Mouse (Mus musculus) large intestine, adult 2 months (tissue): Measurements from ENCODE around the gene Shisal2a. TPM values are rescaled to one million over a fixed set of nuclear protein-coding genes. Genes with fewer than 3 reads are reported as not detected.

Experiments used
- DNase-seq: peaks from one replicate; pipeline ENCODE4 v3.0.0-alpha.2; 2012; ENCODE audit warnings: low read depth, low spot score
- WGBS: fragments of 180-500 bp; shearing (Covaris S2); methylation state at CpG from one replicate; pipeline ENCODE4 v1.1.7; 2018; 5-methylcytosine and 5-hydroxymethylcytosine counted together
- polyA plus RNA-seq: library from polyadenylated mRNA; depleted of rRNA; stranded (reverse); fragments of >200 nt; gene quantifications from 2 replicates; pipeline ENCODE4 v1.2.3, GENCODE M21; 2012; rRNA removed

Gene Shisal2a
- polyA plus RNA-seq = not detected in 2 replicates

DNA sequence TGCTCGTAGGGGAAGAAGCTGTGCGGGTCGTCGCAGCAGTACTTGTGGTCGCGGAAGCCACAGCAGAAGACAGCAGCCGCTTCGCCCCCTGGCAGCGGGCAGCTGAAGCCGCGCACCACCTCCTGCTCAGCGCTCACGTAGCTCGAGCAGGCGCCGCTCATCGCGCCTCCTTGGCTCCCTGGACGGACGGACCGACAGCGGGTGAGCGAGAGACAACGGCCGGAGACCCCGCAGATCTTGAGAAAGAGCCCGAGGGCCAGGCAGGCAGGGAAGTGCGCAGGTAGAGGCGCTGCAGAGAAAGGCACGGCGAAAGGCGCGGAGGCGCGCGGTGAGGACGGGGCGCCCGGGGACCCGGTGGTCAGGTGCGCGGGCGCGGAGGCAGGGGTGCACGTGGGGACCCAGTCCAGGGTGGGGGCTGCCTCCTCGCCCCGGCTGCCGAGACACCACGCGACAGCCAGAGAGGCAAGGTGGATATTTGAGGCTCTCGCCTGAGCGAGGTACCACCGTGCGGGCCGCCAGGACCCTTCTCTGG is at the start of gene Shisal2a:
Shisal2a (minus strand) TSS at position 167 of the 532 bp plus-strand sequence.
- WGBS = 5% methylated on average over 54 of the region's 55 CpGs
- DNase-seq = no peak

DNA sequence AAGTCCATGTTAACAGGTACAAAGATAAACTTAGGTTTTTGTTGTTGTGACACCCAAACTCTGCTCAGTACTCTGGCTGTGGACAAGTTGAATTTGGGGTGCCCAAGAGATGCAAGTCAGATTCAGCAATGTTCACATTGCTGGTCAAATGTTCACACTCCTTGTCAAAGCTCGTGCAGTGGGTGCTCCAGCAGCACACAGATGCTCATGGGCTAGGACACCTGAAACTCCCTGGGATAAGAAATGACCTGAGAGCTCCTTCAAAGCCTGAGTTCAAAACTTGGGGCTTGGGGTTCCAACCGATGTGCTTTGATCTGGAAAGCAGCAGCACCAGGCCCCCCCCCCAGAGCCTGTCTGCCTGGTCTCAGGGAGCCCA is 48.4 kb upstream of the Shisal2a start:
- no peak for DNase-seq
- 80% methylated on average over 2 of the region's 2 CpGs for WGBS

DNA sequence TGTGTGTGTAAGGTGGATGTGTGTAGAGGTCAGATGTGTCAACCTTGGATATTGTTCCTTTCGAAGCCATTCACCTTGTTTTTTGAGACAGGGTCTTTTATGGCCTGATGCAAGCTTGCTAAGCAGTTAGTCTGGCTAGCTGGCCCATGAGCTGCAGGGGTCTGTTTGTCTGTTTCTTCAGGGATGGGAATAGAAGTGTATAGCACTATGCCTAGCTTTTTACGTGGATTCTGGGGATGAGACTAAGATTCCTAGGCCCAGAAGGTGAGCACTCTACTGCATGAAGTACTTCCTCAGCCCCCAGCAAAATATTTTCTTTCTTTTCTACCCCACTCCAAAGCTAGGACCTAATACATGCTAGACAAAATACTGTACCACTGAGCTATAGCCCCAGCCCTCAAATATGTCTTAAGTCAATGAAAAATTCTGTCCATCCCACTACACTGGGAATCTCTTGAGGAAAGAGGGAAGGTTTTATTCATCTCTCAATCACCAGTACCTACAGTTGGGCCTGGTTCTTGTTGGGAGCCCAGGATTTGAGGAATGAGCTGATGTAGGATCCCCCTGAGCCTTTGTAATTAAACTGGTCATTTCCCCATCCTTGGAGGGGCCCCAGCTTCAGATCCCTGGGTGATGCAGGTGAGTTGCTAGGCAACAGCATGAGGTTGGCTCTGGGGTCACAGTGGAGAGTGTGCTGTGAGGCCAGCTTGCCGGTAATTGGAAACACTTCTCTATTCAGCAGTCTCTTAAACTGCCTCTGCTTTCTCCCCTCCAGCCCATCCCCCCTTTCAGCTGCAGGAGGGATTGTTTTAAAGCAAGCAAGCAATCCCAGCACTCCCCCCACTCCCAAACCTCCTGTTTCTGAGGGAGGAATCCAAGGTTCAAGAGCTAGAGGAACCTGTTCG is 47.8 kb upstream of the Shisal2a start:
- 87% methylated on average over 4 of the region's 4 CpGs for WGBS
- no peak for DNase-seq

DNA sequence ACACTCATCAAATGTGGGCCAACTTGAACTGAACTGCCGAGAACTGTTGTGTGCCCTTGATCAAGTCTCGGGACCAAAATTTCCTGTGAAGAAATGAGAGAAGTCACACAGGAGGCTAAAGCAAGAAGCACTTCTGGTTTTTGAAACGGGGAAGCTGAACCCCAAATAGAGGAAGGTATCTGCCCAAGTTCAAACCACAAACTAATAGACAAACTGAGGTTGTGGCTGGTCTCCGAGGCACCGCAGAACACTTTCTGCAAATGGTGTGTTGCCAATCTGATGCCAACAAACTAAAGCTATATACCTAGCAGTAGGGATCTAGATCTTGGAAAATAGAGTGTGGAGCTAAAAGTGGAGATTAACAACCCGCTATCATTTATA is 45.2 kb upstream of the Shisal2a start:
- WGBS = 57% methylated on average over 6 of the region's 6 CpGs
- no peak for DNase-seq

DNA sequence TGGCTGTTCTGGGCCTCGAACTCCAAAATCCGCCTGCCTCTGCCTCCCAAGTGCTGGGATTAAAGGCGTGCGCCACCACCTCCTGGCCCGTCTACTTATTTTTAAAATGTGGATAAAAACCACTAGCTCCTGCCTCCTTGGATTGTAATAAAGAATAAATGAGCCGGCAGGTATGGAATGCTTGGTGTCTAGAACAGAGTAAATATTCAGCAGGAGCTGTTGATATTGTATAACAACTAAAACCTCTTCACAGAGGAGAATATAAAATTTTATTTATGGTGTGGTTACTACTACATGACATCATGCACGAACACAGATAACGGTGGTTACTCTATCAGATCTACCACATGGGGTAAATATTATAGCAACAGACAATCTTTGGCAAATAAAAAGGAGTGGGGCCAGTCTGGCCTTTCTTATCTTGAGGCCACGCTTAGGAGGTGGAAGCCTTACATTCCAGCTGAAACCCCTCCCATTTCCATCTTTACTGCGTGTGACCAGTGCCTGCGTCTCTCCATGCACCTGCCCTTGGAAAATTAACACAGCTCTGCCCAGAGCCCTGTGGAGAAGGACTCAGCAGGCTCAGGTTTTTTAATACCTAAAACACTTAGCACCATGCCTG is 44.7 kb upstream of the Shisal2a start:
- WGBS = 28% methylated on average over 11 of the region's 11 CpGs
- no peak for DNase-seq

DNA sequence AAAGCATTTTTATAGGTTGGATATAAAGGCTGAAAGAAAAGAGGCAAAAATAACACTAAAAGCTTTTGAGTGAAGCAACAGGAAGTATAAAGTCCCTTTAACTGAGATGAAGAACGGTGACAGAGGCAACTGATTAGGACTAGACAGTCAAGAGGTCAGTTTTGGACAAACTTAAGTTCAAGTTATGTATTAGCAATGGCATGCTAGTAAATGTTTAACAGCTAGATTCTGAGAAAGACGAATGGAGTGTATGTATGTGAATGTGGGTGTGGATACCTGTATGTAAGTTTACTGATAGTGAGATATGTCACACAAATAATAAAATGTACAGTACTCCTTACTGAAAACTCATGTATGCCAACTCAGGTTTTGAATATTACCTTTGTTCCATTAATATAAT is 41.4 kb upstream of the Shisal2a start:
- no peak for DNase-seq
- 19% methylated on average over 2 of the region's 2 CpGs for WGBS

DNA sequence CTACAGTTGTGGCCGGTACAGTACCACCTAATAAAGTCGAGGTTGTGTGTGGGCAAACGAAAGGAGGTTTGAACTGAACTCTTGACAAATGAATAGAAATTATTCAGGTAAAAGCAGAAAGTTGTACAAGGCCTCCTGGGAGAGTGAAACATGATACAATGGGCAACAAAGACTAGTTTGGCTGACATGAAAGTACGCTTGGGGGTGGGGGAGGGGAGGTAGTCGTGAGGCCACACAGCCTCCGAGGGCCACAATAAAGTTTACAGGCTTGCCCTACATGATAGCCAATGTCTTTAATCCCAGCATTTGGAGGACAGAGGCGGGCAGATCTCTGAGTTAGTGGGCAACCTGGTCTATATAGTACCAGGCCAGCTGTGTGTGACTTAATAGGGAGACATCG is 24.5 kb upstream of the Shisal2a start:
- WGBS = 77% methylated on average over 8 of the region's 8 CpGs
- DNase-seq = no peak

DNA sequence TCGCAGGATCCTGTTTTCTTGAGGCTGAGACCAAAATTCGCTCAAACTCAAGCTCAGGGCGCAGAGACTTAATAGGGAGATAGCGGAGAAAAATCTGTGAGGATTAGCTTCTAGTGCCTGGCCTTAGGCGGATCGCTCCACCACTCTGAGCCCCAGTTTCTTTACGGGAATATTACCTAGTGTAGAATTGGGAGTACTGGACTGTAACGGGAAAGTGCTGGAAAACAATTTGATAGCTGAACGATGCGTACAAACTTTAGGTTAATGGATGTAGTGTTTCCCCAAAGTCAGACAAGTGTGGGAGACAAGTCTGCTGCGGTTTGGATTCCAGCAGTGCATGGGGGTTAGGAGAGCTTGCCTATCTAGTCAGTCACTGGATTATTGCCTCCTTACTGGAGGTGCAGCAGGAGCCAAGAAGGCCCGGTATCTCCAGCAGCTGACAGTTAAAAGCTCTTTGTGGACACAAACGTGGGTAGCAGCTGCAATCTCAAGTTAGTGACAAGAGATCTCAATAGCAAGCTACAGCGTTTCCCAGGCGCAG is 23.8 kb upstream of the Shisal2a start, which contains the start of gene Gpx7:
Gpx7 (minus strand) TSS at position 101 of the 541 bp plus-strand sequence.
- 49% methylated on average over 15 of the region's 15 CpGs for WGBS
- DNase-seq = no peak

DNA sequence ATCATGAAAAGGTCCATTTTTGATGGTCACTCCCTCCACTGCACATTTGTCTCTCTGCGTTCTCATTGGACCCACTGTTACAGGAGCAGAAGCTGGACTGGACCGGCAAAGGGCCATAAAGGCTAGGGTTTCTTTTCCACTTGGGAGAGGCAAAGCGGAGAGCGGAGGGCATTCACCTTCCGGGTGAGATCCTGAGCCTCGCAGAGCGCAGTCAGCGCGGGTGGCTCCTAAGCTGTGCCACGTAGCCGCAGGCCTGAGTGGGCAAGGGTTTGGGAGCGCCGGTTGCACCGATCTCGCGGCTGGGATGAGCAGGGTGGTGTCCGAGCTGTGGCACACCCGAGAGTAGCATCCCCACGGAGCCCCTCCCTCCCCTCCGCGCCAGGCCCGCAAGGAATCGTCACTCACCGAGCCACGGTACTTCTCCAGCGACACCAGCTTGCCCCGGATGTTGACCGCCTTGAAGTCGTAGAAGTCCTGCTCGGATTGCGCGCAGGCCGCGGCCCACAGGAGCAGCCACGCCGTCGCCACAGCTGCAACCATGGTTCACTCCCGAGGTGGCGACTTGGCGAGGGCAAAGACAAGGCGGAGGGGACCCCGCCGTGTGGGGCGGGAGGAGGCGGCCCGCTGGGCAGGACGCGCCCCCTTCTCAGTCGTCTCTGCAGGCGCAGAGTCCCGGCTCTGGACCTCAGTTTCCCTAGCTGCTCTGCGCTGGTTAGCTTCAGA is 23.1 kb upstream of the Shisal2a start:
- 5% methylated on average over 52 of the region's 52 CpGs for WGBS
- DNase-seq = no peak

DNA sequence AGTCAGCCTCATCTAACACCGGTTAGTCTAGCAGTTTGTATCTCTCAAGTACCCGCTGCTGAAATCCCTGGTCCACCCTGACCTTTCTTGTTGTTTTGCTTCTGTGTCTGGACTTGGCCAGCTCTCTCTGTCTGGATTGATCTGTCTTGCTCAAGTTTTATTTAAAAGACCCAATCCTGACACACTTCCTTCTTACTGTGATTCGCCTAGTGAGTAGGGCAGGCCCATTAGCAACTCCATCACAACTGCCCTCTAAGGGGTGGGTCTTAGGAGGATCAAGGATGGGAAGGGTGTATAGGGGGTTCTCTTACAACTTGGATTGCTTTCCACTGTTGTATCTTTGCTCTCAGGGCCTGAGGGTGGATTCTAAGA is 22.6 kb upstream of the Shisal2a start:
- DNase-seq = no peak
- WGBS = 37% methylated on average over 3 of the region's 3 CpGs

DNA sequence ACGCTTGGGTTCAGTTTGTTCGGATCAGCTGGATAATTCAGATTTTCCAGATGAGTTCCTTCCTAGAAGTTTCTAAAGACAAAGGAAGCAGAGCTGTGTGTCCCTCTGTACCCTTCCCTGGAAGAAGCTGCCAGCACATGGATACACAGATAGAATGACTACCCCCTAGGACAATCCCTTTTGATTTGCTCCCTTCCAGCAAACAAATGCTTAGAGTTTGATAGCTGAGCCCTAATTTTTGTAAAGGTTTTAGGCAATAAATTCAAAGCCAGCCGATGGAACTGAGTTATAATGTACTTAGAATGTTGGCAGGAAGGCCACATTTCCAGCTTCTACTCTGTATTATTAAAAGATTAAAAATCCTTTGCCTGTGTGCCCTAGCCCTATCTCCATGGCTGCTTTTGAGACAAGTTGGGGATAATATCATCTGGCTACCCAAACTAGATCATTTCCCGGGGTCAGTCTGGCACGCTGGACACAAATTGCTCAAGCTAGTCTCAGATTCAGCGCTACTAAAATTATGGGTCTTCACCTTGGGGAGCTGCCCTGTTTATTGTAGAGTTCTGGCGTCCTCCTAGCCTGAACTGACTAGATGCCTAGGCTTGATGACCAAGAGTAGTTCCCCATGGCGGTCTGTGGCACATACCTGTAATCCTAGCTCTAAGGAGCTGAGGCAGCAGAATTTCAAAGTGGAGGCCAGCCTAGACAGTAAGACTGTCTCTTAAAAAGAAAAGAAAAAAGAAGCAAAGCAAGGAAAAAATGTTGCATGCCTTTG is 20.9 kb upstream of the Shisal2a start:
- no peak for DNase-seq
- 89% methylated on average over 8 of the region's 8 CpGs for WGBS

DNA sequence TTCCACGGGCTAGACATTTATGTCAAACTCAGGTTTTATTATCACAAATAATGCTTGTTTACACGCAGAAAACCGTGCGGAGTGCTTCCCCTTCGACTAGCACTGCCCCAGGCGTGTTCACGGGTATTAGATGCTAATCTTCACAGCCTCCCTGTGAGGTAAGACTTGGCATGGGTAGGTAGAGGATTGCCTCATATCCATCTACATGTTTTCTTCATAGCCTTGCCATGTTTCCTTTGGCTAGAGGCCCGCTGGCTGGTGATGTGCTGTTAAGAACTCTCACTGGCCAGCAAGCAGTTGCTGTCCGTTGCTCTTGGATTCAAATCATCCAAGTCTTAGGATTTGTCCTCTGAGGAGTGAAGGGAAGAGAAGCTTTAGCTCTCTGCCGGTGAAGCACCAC is 17.2 kb upstream of the Shisal2a start:
- no peak for DNase-seq

DNA sequence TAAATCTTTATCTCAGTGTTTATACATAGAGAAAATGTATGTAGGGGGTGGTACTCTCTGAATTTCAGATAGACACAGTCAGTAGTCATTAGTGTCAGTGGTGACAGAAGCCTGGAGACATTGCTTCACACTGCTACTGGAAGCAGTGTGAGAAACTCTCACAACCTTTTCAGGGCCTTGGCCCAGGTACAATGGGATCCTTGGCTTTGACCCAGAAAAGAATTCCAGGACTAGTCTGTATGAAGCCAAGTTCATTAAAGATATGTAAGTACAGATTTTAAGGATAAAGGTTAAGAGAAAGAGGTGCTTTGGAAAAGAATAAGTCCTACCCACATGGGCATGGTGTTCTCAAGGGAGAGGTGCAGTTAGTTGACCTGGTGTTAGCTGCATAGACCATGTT is 11.1 kb upstream of the Shisal2a start:
- DNase-seq = no peak

More for the DNA sequence above, 17.2 kb upstream of the Shisal2a start:
- WGBS = 80% methylated on average over 10 of the region's 10 CpGs

DNA sequence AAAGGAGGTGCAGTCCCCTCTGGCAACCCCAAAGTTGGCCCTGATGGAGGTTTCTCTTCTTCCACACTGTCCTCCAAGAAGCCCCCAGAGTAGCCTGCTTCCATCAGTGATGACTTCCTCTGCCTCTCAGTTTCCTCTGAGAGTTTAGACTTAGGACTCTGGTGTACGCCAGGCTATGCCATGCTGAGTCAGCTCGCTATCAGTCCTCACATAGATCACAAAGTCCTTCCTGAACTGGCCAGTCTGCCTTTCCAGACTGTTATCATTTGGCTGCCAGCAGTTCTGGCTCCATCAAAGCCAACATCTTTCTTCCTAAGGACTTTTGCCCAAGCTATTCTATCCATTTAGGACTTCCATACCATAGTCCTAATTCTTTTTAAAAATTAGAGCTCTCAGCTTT is 9.4 kb upstream of the Shisal2a start:
- WGBS = 47% methylated on average over 2 of the region's 2 CpGs
- no peak for DNase-seq

DNA sequence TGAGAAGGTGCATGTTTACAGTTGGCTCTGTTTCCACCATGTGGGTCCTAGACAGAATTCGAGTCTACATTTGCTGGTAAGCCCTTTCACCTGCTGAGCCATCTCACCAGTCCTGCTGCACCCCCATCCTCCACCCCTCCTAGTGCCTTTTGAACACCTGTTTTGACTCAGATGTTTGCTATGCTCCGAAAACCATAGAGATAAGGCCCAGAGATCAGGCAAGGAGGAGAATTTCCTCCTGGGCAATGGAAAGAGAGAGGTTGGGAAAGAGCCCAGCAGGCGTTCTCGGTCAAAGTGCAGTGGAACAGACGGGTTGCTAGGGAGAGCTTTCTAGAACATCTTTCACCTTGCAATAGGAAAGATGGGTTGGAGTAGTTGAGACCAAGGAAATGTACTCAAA is 8.0 kb upstream of the Shisal2a start:
- no peak for DNase-seq
- 29% methylated on average over 5 of the region's 5 CpGs for WGBS

DNA sequence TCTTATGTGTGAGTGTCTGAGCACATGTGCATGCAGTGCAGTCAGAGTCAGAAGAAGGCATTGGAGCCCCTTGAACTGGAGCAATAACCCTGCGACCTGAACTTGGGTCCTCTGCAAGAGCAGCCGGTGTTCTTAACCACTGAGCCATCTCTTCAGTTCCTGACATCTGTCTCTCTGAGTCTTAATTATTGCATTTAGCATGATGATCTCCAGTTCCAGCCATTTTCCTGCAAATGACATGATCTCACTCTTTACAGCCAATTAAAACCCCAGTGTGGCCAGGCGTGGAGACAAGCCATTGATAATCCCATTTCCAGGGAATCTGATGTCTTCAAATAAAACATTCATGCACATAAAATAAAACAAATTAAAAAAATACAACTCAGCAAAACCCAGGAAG is 5.6 kb upstream of the Shisal2a start:
- no peak for DNase-seq
- WGBS = 87% methylated on average over 3 of the region's 3 CpGs

DNA sequence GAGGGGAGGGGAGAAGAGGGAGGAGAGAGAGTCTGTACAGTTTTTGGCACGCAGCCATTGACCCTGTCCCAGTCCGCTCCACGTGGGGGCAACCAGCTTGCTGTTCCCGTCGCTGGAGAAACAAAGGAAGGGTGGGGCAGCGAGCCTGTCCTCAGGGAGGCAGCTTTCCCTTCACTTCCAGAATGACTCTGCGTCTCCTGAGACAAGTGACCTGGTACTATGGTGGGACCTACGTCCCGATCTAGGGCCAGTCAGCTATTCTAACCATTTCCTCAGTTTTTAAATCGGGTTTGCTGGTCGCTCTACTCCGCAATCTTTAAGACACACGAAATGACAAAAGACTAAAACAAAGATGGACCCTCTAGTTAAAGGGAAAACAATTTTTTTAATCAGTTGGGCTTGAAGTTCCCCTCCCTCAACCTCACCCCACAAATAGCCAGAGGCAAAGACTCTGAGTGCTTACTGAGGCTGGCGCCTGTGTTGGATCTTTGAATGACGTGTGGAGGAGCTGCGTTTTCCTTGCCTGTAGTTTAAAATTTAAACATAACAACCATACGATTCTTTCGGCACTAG is 4.6 kb upstream of the Shisal2a start:
- WGBS = 2% methylated on average over 18 of the region's 18 CpGs
- DNase-seq = no peak

DNA sequence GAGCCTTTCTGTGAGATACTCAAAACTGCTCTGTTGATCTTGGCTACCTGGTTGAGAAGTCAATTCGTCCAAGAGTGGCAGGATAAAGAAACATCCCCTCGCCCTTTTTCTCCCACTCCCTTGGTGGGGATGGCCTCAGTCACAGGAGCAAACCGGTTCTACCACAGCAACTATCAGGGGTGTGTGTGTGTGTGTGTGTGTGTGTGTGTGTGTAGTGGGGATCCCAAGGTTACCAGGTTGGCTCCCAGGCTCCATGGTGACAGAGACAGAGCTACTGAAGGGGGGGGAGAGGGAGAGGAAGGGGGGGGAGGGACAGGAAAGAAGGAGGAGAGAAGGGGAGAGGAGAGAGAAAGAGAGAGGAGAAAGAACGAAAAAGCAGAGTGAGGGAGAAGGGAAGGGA is 4.0 kb upstream of the Shisal2a start:
- WGBS = 19% methylated on average over 4 of the region's 4 CpGs
- no peak for DNase-seq

DNA sequence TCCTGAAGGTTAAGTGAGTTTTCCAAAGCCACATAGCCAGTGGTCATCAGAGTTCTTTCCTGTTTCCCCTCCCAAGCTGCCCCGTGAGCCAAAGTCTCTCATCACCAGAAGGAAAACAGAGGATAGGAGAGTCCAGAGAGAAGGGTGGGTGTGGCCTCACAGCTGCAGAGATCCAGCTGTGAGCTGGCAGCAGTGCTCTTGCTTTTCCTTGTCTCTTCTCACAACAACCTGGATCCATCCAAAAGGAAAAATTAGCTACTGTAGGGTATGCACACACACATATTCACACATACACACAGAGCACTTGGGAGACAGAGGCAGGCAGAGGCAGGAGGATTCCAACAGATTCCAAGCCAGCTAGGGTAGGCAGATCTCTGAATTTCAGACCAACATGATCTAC is 2.9 kb upstream of the Shisal2a start:
- WGBS = 15% methylated on average over 1 of the region's 1 CpGs
- DNase-seq = no peak
